Mouse (Mus musculus): Measurements from ENCODE around the gene Mecr.

Gene Mecr

GRCm38 (mm10) chr4:131836891-131837491, 6.3 kb upstream of the Mecr start:
- peak; percentile 50 to 52 for DNase-seq

- DNase-seq = peak; percentile 94 to 95
Measured at GRCm38 (mm10) chr4:131837872-131838524, 5.3 kb upstream of the Mecr start, which contains the start of gene Ptpru. Ptpru (minus strand) TSS chr4:131838288.

GRCm38 (mm10) chr4:131845991-131846778, 2.9 kb downstream of the Mecr start:
- DNase-seq = no peak

- no peak for DNase-seq
Measured at GRCm38 (mm10) chr4:131848082-131848481, 4.8 kb downstream of the Mecr start.

- DNase-seq = no peak
Measured at GRCm38 (mm10) chr4:131849986-131850638, 6.8 kb downstream of the Mecr start.

- no peak for DNase-seq
Measured at GRCm38 (mm10) chr4:131854950-131855349, 11.7 kb downstream of the Mecr start.

- peak; percentile 84 to 85 for DNase-seq
Measured at GRCm38 (mm10) chr4:131860492-131861340, 17.4 kb downstream of the Mecr start.

- DNase-seq = no peak
Measured at GRCm38 (mm10) chr4:131861341-131861739, 18.1 kb downstream of the Mecr start.

- peak in 1 of 2 experiments; percentile 8 for DNase-seq
Measured at GRCm38 (mm10) chr4:131872672-131873292, 29.5 kb downstream of the Mecr start.

- peak; percentile 93 to 94 for DNase-seq
Measured at GRCm38 (mm10) chr4:131873293-131874168, 30.3 kb downstream of the Mecr start, which contains the start of gene Srsf4. Srsf4 (plus strand) TSS chr4:131873617.

- DNase-seq = no peak
Measured at GRCm38 (mm10) chr4:131874169-131874536, 30.9 kb downstream of the Mecr start.

- peak in 1 of 2 experiments; percentile 21 for DNase-seq
Measured at GRCm38 (mm10) chr4:131874567-131874966, 31.3 kb downstream of the Mecr start.

- peak; percentile 11 to 17 for DNase-seq
Measured at GRCm38 (mm10) chr4:131875242-131875641, 32.0 kb downstream of the Mecr start.

GRCm38 (mm10) chr4:131876836-131877235, 33.6 kb downstream of the Mecr start:
- no peak for DNase-seq

GRCm38 (mm10) chr4:131879692-131880091, 36.4 kb downstream of the Mecr start:
- no peak for DNase-seq

GRCm38 (mm10) chr4:131881306-131881705, 38.0 kb downstream of the Mecr start:
- no peak for DNase-seq

GRCm38 (mm10) chr4:131883571-131883970, 40.3 kb downstream of the Mecr start:
- no peak for DNase-seq

GRCm38 (mm10) chr4:131885376-131885775, 42.1 kb downstream of the Mecr start:
- DNase-seq = no peak

GRCm38 (mm10) chr4:131888564-131888963, 45.3 kb downstream of the Mecr start:
- no peak for DNase-seq

GRCm38 (mm10) chr4:131890692-131891091, 47.4 kb downstream of the Mecr start:
- DNase-seq = no peak

- DNase-seq = no peak
Measured at GRCm38 (mm10) chr4:131897109-131897508, 53.8 kb downstream of the Mecr start.

All from B cell, adult 2 months (primary cell).